Mouse (Mus musculus) liver, adult 2 months (tissue): ENCODE results near the gene 1700088E04Rik.

Experiments used
- CTCF ChIP-seq: fragments of 200-500 bp; IDR thresholded peaks from 2 replicates; pipeline ENCODE4 v1.5.1; 2011; ENCODE audit warnings: low read depth, low read length, control low read depth
- POLR2A ChIP-seq: fragments of 200-500 bp; IDR thresholded peaks from 2 replicates; pipeline ENCODE4 v1.6.1; 2011; ENCODE audit warnings: low read length, control low read depth; ENCODE audit not compliant: insufficient read depth; ENCODE audit errors: extremely low read depth

- peak; percentile 57 for TF ChIP-seq CTCF
- no peak for TF ChIP-seq POLR2A
Measured at GRCm38 (mm10) chr15:79128208-79128607, 12.8 kb downstream of the 1700088E04Rik start.
